Mouse (Mus musculus) layer of hippocampus, adult 11-12 months (tissue): ENCODE measurements around the gene Mprip.
"Not testable (repeated sequence)": the region's sequence is repeated elsewhere in the genome, so short reads cannot be mapped to it uniquely, and the experiment has no call there.

ENCODE experiments used
- DNase-seq: peaks from one replicate; pipeline ENCODE4 v3.0.0; 2022; ENCODE audit warnings: low spot score

Mprip gene

GRCm38 (mm10) chr11:59661005-59661404 lies at the start of gene Mprip:
Gene Mprip, plus strand, starts transcription at chr11:59661305.
- no peak for DNase-seq

- no peak for DNase-seq
These were observed 49.5 kb upstream of the Mprip start for GRCm38 (mm10) chr11:59611646-59612045.

GRCm38 (mm10) chr11:59614120-59614519 lies 47.0 kb upstream of the Mprip start:
- DNase-seq = peak; percentile 54

- DNase-seq = not testable (repeated sequence)
These were observed 44.1 kb upstream of the Mprip start for GRCm38 (mm10) chr11:59616986-59617385.

GRCm38 (mm10) chr11:59622214-59622613 lies 38.9 kb upstream of the Mprip start:
- no peak for DNase-seq

GRCm38 (mm10) chr11:59624017-59624630 lies 37.0 kb upstream of the Mprip start:
- DNase-seq = peak; percentile 70

- no peak for DNase-seq
These were observed 34.9 kb upstream of the Mprip start for GRCm38 (mm10) chr11:59626192-59626591.

- no peak for DNase-seq
These were observed 32.9 kb upstream of the Mprip start for GRCm38 (mm10) chr11:59628177-59628576.

GRCm38 (mm10) chr11:59629871-59630270 lies 31.2 kb upstream of the Mprip start:
- no peak for DNase-seq

GRCm38 (mm10) chr11:59631980-59632379 lies 29.1 kb upstream of the Mprip start:
- DNase-seq = no peak

GRCm38 (mm10) chr11:59633037-59633436 lies 28.1 kb upstream of the Mprip start:
- peak; percentile 55 for DNase-seq

GRCm38 (mm10) chr11:59634001-59634660 lies 27.0 kb upstream of the Mprip start:
- DNase-seq = no peak

- DNase-seq = no peak
These were observed 25.8 kb upstream of the Mprip start for GRCm38 (mm10) chr11:59635251-59635795.

GRCm38 (mm10) chr11:59635821-59636694 lies 25.0 kb upstream of the Mprip start:
- DNase-seq = no peak

- DNase-seq = no peak
These were observed 24.2 kb upstream of the Mprip start for GRCm38 (mm10) chr11:59636695-59637414.

GRCm38 (mm10) chr11:59639957-59640643 lies 21.0 kb upstream of the Mprip start:
- no peak for DNase-seq

- no peak for DNase-seq
These were observed 19.9 kb upstream of the Mprip start for GRCm38 (mm10) chr11:59641227-59641626.

- no peak for DNase-seq
These were observed 18.7 kb upstream of the Mprip start for GRCm38 (mm10) chr11:59642420-59642819.

- no peak for DNase-seq
These were observed 16.1 kb upstream of the Mprip start for GRCm38 (mm10) chr11:59645036-59645435.

- DNase-seq = no peak
These were observed 12.0 kb upstream of the Mprip start for GRCm38 (mm10) chr11:59649058-59649457.

GRCm38 (mm10) chr11:59653003-59653402 lies 8.1 kb upstream of the Mprip start:
- DNase-seq = no peak
